Mouse (Mus musculus): ENCODE results near the gene Igf2. TPM values are rescaled to one million over a fixed set of nuclear protein-coding genes. Genes with fewer than 3 reads are reported as not detected.

The Igf2 gene
- total and polyA plus RNA-seq, 3 experiments: not detected

- Histone ChIP-seq H3K79me2 (ENCODE audit: control insufficient read depth, insufficient read depth, low read length, poor library complexity) (no peaks in the 10 kb centered on the region), H3K9ac (ENCODE audit: control insufficient read depth, low read depth, low read length, poor library complexity, severe bottlenecking) (no peak overlapping the region), H3K4me3 (ENCODE audit: control insufficient read depth in 1 of 2, insufficient read depth in 1 of 2, low read depth in 2 of 2, low read length in 2 of 2) (no peak overlapping the region), H3K36me3 (ENCODE audit: control insufficient read depth in 1 of 2, insufficient read depth in 2 of 2, low read length in 2 of 2) (no peaks in the 10 kb centered on the region), H3K4me1 (ENCODE audit: control insufficient read depth in 1 of 2, insufficient read depth in 2 of 2, low read length in 2 of 2) (no peaks in the 10 kb centered on the region), H3K9me3 (replicated peaks; ENCODE audit: insufficient read depth, low read length) (no peaks in the 10 kb centered on the region), H3K27me3 (ENCODE audit: control insufficient read depth in 1 of 2, insufficient read depth in 2 of 2, low read length in 2 of 2) (no peaks in the 10 kb centered on the region; a peak in 1 of 4 replicates), H3K27ac (ENCODE audit: control insufficient read depth, low read depth, low read length) (no peak overlapping the region)
- no peak for DNase-seq (ENCODE audit: low read depth, low spot score)
- no peak for TF ChIP-seq NELFE (IDR thresholded peaks at IDR 0.05; ENCODE audit: low read depth, low read length)
- TF ChIP-seq TBP (IDR thresholded peaks at IDR 0.05; ENCODE audit: low read depth, low read length): no peak
Measured at GRCm38 (mm10) chr7:142630691-142631090, 35.9 kb downstream of the Igf2 start.

- no peak for DNase-seq (ENCODE audit: low read depth, low spot score)
- TF ChIP-seq ETS1 (IDR thresholded peaks at IDR 0.05; ENCODE audit: low read depth, low read length) (no peak), GATA1 (IDR thresholded peaks at IDR 0.05; ENCODE audit: low read depth, low read length) (no peak), NRF1 (IDR thresholded peaks at IDR 0.05; ENCODE audit: insufficient read depth, low read depth, low read length, poor library complexity, severe bottlenecking) (no peak), UBTF (IDR thresholded peaks at IDR 0.05; ENCODE audit: borderline replicate concordance, insufficient read depth, low read depth, low read length) (no peak), GABPA (IDR thresholded peaks at IDR 0.05; ENCODE audit: low read depth, low read length) (no peak), RAD21 (IDR thresholded peaks at IDR 0.05; ENCODE audit: low read depth, low read length) (no peak), MAX (IDR thresholded peaks at IDR 0.05; ENCODE audit: low read length) (no peak), ZMIZ1 (IDR thresholded peaks at IDR 0.05; ENCODE audit: low read depth, low read length) (no peak), MAZ (IDR thresholded peaks at IDR 0.05; ENCODE audit: low read depth, low read length) (no peak), ZKSCAN1 (IDR thresholded peaks at IDR 0.05; ENCODE audit: low read depth, low read length) (no peak), CTCF (IDR thresholded peaks at IDR 0.05 in 2 of 3, conservative IDR thresholded peaks at IDR 0.05 in 1 of 3; ENCODE audit: control insufficient read depth in 1 of 3, insufficient read depth in 1 of 3, low read depth in 2 of 3, low read length in 3 of 3, poor library complexity in 1 of 3, severe bottlenecking in 1 of 3) (no peak), MXI1 (IDR thresholded peaks at IDR 0.05; ENCODE audit: low read depth, low read length) (no peak), EP300 (IDR thresholded peaks at IDR 0.05; ENCODE audit: low read depth in 1 of 2, low read length in 2 of 2) (no peak), CHD2 (IDR thresholded peaks at IDR 0.05; ENCODE audit: low read length) (no peak)
- Histone ChIP-seq H3K9ac (ENCODE audit: control insufficient read depth, low read depth, low read length, poor library complexity, severe bottlenecking) (no peak overlapping the region), H3K27me3 (ENCODE audit: control insufficient read depth in 1 of 2, insufficient read depth in 2 of 2, low read length in 2 of 2) (no peaks in the 10 kb centered on the region; a peak in 1 of 4 replicates), H3K27ac (ENCODE audit: control insufficient read depth, low read depth, low read length) (no peak overlapping the region), H3K4me3 (ENCODE audit: control insufficient read depth in 1 of 2, insufficient read depth in 1 of 2, low read depth in 2 of 2, low read length in 2 of 2) (no peak overlapping the region), H3K9me3 (replicated peaks; ENCODE audit: insufficient read depth, low read length) (no peaks in the 10 kb centered on the region), H3K36me3 (ENCODE audit: control insufficient read depth in 1 of 2, insufficient read depth in 2 of 2, low read length in 2 of 2) (no peaks in the 10 kb centered on the region), H3K4me1 (ENCODE audit: control insufficient read depth in 1 of 2, insufficient read depth in 2 of 2, low read length in 2 of 2) (no peaks in the 10 kb centered on the region), H3K79me2 (ENCODE audit: control insufficient read depth, insufficient read depth, low read length, poor library complexity) (no peaks in the 10 kb centered on the region)
Measured at GRCm38 (mm10) chr7:142629806-142630205, 36.8 kb downstream of the Igf2 start.

- Histone ChIP-seq H3K27ac (ENCODE audit: control insufficient read depth, low read depth, low read length) (no peak overlapping the region), H3K4me3 (ENCODE audit: control insufficient read depth in 1 of 2, insufficient read depth in 1 of 2, low read depth in 2 of 2, low read length in 2 of 2) (no peak overlapping the region), H3K9ac (ENCODE audit: control insufficient read depth, low read depth, low read length, poor library complexity, severe bottlenecking) (no peak overlapping the region), H3K9me3 (replicated peaks; ENCODE audit: insufficient read depth, low read length) (no peaks in the 10 kb centered on the region), H3K36me3 (ENCODE audit: control insufficient read depth in 1 of 2, insufficient read depth in 2 of 2, low read length in 2 of 2) (no peaks in the 10 kb centered on the region), H3K27me3 (ENCODE audit: control insufficient read depth in 1 of 2, insufficient read depth in 2 of 2, low read length in 2 of 2) (no peaks in the 10 kb centered on the region), H3K79me2 (ENCODE audit: control insufficient read depth, insufficient read depth, low read length, poor library complexity) (no peaks in the 10 kb centered on the region), H3K4me1 (ENCODE audit: control insufficient read depth in 1 of 2, insufficient read depth in 2 of 2, low read length in 2 of 2) (no peaks in the 10 kb centered on the region)
- DNase-seq (ENCODE audit: low read depth, low spot score): no peak
- TF ChIP-seq BHLHE40 (IDR thresholded peaks at IDR 0.05; ENCODE audit: borderline replicate concordance, low read depth, low read length): no peak
- no peak for TF ChIP-seq USF2 (IDR thresholded peaks at IDR 0.05; ENCODE audit: borderline replicate concordance in 1 of 2, insufficient read depth in 1 of 2, low read depth in 1 of 2, low read length in 2 of 2)
- no peak for TF ChIP-seq MXI1 (IDR thresholded peaks at IDR 0.05; ENCODE audit: low read depth, low read length)
- TF ChIP-seq ETS1 (IDR thresholded peaks at IDR 0.05; ENCODE audit: low read depth, low read length): no peak
- TF ChIP-seq MAFK (IDR thresholded peaks at IDR 0.05; ENCODE audit: borderline replicate concordance, low read depth, low read length): no peak
- TF ChIP-seq TAL1 (IDR thresholded peaks at IDR 0.05; ENCODE audit: low read length): no peak
- TF ChIP-seq ZNF384 (IDR thresholded peaks at IDR 0.05; ENCODE audit: low read depth, low read length): no peak
- TF ChIP-seq E2F4 (IDR thresholded peaks at IDR 0.05; ENCODE audit: borderline replicate concordance, low read depth, low read length): no peak
- TF ChIP-seq ZC3H11A (IDR thresholded peaks at IDR 0.05; ENCODE audit: low read depth, low read length): no peak
- no peak for TF ChIP-seq CHD1 (IDR thresholded peaks at IDR 0.05; ENCODE audit: low read depth, low read length)
- no peak for TF ChIP-seq NELFE (IDR thresholded peaks at IDR 0.05; ENCODE audit: low read depth, low read length)
- TF ChIP-seq EP300 (IDR thresholded peaks at IDR 0.05; ENCODE audit: low read depth in 1 of 2, low read length in 2 of 2): no peak
- no peak for TF ChIP-seq KAT2A (conservative IDR thresholded peaks at IDR 0.05; ENCODE audit: low read depth, low read length)
- no peak for TF ChIP-seq GABPA (IDR thresholded peaks at IDR 0.05; ENCODE audit: low read depth, low read length)
- no peak for TF ChIP-seq MAX (IDR thresholded peaks at IDR 0.05; ENCODE audit: low read length)
- no peak for TF ChIP-seq RCOR1 (IDR thresholded peaks at IDR 0.05; ENCODE audit: low read depth, low read length)
Measured at GRCm38 (mm10) chr7:142622180-142622579, 44.4 kb downstream of the Igf2 start.
